Mouse (Mus musculus) cerebellum, adult 2 months (tissue): ENCODE results near the gene Akap2.

Source experiments
- CTCF ChIP-seq: fragments of 200-500 bp; IDR thresholded peaks from 2 replicates; pipeline ENCODE4 v1.5.1; 2011; ENCODE audit warnings: low read depth, mild to moderate bottlenecking, control low read depth, low read length, moderate library complexity, borderline replicate concordance; ENCODE audit not compliant: insufficient read depth
- POLR2A ChIP-seq: fragments of 200-500 bp; IDR thresholded peaks from 2 replicates; pipeline ENCODE4 v1.6.1; 2011; ENCODE audit warnings: low read length, control low read depth, borderline replicate concordance; ENCODE audit not compliant: insufficient read depth

- TF ChIP-seq CTCF (no peak), POLR2A (no peak)
Observed at GRCm38 (mm10) chr4:57690001-57690400, 27.5 kb upstream of the Akap2 start.
